Mouse (Mus musculus) brain, embryonic 14.5 days (tissue): ENCODE results near the gene Synj2bp. TPM values are rescaled to one million over a fixed set of nuclear protein-coding genes. Genes with fewer than 3 reads are reported as not detected.

Experiments
- polyA plus RNA-seq: library from polyadenylated mRNA; depleted of rRNA; stranded (reverse); fragments of >200 nt; gene quantifications from 2 replicates; pipeline ENCODE4 v1.2.3, GENCODE M21; 2012; rRNA removed

Gene Synj2bp
- polyA plus RNA-seq, 1 experiment: 21.9 TPM

Other genes with a start within 250 kb of the Synj2bp start
- gene Slc8a3, start 199.7 kb downstream of the Synj2bp start, polyA plus RNA-seq: 6.2 and 11.7 TPM in 2 replicates
- 0.97 and 1.6 TPM in 2 replicates for gene Gm4787, start 153.4 kb downstream of the Synj2bp start, polyA plus RNA-seq
- gene Adam4, start 111.0 kb downstream of the Synj2bp start, polyA plus RNA-seq: 1.00 and 1.7 TPM in 2 replicates
- gene Cox16, start 47.8 kb downstream of the Synj2bp start, polyA plus RNA-seq: 77.7 and 106 TPM in 2 replicates
- gene Gm20498, start within 50 bp of the Synj2bp start, polyA plus RNA-seq: 18.5 and 27.6 TPM in 2 replicates
- 0.35 and 0.48 TPM in 2 replicates for gene Adam21, start 35.6 kb upstream of the Synj2bp start, polyA plus RNA-seq
- 32.7 and 41.0 TPM in 2 replicates for gene Med6, start 62.1 kb upstream of the Synj2bp start, polyA plus RNA-seq
- gene Ttc9, start 98.3 kb upstream of the Synj2bp start, polyA plus RNA-seq: 14.0 and 20.2 TPM in 2 replicates
- 10.0 and 24.6 TPM in 2 replicates for gene Map3k9, start 248.3 kb upstream of the Synj2bp start, polyA plus RNA-seq